Mouse (Mus musculus): ENCODE data around the gene Slc35e1.

Gene Slc35e1

DNA sequence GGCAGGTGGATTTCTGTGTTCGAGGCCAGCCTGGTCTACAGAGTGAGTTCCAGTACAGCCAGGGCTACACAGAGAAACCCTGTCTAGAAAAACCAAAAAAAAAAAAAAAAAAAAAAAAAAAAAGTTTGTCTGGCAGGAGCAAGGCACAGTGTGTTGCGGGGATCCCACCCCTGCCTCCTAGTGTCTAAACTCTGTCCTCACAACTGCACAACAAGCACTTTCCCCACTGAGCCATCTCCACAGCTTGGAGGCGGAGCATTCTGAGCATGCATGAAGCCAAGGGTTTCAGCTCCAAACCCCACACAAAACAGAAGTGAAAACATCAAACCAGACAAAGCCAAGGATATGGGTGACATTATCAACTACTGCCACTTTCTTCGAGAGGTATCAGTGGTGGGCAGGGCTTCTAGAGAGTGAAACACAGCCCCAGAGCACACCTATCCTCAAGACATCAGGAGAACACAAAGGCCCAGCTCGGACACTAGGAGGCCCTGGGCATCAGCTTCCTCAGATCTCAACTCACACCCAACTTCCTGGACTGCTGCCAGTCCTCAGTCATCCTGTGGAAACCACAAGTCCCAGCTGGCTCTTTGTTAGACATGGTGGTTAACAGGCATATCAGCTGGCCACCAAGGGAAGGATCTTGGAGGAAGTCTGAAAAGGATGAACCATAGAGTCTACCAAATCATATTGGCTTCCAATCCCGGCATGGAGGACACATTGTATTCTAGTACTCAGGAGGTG, 6.8 kb downstream of the Slc35e1 start:
- DNase-seq = no peak

DNA sequence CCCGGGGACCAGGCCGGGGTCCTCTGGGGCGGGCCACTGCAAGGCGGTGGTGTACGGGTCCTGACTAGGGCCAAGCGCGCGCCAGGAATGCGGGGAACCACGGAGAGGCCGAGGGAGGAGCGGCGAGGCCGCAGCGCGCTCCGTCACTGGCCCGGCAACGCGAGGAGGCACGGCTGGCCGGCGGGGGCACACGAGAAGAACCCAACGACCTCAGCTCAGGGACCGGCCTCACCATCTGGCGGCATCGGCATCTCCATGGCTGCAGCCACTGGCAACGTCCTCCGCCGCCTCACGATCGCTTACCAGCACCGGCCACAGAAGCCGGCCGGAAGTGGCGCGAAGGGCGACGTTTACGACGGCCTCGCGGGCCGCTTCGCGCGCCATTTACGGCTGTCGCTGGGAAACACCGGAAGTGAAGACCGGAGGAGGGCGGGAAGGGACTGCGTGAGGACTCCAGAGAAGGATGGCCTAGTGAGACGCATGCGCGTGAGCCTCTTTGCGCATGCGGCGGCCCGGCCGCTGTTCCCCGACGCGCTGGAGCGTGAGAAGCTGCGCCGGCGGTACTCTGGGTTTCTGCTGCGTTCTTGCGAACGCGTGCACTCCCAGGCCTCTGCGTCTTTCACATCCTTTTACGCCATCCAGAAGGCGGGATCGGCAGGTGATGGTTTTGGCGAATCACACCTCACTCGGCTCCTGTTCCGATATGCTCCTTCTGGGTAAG, 17.4 kb downstream of the Slc35e1 start, which contains the start of gene Cherp:
Gene Cherp (minus strand): TSS at position 401 of the 721 bp plus-strand sequence.
- DNase-seq = peak; percentile 97

DNA sequence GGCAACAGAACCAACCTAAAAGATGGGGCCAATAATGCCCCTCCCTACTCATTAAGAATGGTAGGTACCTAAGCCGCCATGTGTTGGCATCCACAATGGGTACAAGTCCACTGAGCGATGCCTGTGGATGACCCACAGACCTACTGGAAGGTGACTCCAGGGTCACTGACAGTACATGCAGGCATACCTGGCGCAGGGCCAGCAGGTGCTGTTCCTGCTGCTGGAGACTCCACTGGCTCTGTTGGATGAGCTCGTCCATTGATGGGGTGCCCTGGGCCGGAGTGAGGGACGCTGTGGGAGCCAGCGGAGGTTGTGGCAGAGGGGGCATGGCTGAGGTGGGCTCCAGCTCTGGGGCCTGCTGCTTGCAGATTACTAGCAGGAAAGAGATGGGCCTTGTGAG, 21.7 kb downstream of the Slc35e1 start:
- no peak for DNase-seq

DNA sequence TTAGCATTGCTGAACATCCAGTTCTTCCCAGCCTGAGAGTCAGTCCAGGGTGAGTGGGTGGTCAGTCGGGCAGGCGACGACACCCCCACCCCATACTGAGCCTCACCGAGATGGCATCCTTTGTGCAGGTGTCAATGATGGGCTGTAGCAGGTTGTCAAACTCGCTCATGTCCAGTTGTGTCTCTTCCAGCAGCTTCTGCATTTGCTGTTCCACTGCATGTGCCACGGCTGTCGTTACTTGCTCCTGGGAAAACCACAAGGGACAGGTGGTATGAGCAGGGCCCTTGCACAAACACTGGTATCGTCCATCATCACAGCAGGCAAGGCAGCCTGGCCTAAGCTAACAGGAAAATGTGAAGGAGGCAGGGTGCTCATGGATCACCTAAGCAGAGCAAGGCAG, 22.4 kb downstream of the Slc35e1 start:
- DNase-seq = no peak

DNA sequence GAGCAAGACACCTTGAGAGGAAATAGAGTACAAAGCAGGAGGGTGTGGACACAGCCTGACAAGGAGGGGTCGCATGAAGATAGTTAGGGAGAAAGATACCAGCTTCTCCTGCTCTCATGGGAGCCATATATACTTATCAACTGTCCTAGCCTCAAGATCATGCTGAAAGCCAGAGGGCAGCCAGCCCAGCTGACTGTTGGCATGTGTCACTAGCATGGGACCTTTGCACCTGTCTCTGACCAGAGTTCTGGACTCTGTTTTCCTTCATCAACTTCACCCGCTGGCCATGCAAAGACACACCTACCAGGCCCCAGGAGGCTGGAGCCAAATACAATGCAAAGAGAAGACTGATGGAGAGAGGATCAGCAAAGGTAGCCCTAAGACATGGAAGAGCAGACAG, 23.2 kb downstream of the Slc35e1 start:
- DNase-seq = no peak

DNA sequence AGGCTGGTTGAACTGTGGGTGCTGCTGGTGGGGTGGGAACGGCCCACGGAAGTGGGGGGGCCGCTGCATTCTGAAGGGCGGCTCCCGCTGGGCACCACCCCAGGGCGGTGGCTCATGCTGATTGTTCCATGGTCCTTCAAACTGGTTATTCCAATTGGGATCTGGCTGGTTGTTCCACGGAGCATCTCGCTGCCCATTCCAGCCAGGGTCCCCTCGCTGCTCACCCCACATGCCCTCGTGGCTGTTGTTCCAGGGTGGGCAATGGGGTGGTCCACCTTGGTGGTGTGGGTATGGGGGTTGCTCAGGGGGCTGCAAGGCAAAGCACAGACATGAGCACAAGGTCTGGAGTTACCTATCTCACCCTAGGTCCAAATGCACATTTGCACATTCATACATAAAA, 28.2 kb downstream of the Slc35e1 start:
- DNase-seq = no peak

DNA sequence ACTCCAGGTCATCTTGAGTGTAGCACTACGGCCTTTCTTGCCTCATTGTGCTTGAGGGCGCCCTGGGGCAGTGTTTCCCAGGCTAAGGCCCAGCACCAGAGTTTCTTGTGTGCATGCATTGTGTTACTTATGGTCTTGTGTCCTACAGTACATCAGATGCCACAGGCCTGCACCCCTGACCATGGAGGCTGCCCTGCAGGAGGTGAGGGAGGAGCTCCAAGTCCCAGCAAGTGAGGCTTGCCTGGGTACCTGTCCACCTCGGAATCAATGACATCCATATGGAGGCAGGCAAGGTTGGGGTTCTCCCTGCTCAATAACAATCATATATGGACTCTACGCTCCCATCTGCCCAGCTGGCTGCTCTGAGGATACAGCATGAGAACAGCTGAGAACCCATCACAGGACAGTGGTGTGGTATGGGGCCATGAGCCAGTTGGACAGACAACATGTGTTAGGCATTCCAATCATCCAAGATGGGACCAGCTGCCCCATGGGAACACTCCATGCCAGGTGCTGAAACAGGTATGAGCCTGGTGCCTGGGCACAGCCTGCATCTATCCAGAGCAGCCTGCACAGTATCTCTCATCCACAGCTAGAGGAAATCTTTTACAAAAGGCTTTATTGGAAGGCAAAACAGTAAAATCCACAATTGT, 32.4 kb downstream of the Slc35e1 start:
- DNase-seq = no peak

DNA sequence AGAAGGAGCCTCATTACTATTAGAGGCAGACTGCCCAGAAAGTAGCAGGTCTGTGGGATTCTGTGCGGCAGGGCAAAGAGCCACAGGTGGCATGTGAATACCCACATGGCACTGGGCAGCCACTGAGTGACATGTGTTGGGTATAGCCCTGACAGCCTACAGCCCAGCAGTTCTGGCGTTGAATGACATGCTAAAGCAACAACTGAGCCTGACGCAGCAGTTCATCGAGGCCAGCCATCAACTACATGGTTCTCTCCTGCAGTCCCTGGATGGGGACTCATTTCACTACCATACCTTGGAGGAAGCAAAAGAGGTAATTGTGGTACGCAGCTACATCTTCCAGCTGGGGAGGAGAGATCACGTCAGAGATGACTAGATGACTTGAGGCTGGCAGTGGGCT, 34.0 kb downstream of the Slc35e1 start:
- DNase-seq = no peak

DNA sequence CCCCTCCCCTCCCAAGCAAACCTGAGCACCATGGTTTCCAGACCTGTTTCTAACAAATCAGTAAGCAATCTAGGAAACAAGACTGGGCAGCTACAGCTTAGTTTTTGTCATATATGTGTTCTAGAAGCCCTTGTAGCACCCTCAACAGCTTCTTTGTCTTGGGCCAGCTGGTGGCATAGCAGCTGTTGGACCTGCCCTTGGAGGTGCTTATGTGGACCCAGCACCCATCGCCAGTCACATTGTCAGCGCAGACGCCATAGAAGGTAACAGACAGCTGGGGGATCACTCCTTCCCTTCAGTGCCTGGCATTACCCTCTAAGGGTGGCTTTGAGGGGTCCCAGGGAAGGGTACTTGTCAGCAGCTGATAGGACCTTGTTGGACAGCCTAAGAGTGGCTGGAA, 34.6 kb downstream of the Slc35e1 start:
- DNase-seq = no peak

DNA sequence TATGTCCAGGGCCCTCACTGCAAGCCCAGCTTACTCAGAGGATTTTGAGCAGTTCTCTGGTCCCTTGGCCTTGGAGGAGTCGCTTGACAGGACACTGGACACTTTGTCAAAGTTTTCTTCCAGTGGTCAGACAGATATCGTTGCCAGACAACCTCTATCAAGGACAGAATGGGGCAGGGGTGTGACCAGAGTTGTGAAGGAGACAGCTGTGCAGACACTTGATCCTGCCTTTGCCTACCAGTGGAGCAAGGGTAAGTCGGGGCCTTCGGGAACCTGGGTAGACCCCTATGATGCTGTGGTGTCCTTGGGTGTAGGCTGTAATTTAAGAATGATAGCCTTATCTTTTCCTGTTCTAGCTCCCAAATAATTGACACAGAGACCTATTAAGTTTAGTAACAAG, 37.1 kb downstream of the Slc35e1 start:
- DNase-seq = no peak

DNA sequence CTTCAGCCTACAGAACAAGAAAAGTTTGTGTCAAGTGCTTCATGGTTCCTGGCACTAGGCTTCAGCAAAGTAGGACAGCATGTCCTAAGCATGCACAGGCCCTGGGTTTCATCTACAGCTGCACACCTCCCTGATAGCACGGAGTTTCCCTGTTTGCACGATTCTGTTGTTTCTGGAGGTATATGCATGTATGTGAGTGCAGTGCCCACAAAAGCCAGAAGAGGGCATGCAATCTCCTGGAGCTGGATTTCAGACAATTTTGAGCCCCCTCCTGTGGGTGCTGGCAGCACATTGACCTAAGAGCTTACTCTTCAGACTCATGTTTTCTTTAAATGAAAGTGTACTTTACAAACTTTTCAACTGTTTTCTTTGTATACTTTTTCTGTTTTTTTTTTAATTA, 38.5 kb downstream of the Slc35e1 start:
- no peak for DNase-seq

DNA sequence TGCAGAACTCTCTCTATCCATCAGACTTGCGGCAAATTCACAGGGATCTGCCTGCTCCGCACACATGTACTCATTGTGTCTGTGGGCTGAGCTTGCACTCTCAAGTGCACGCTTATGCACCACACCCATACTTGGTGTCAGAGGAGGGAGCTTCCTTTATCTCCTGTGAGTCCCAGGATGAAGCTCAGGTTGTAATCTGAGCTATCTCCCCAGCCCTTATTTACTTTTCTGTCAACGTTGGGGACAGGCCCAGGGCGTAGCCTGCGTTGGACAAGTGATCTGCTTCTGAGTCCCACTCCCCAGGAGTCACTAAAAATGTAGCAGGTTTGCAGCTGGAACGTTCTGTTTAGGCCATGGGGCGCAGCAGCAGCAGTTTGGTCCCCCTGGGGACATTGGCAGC, 40.9 kb downstream of the Slc35e1 start:
- DNase-seq = no peak

DNA sequence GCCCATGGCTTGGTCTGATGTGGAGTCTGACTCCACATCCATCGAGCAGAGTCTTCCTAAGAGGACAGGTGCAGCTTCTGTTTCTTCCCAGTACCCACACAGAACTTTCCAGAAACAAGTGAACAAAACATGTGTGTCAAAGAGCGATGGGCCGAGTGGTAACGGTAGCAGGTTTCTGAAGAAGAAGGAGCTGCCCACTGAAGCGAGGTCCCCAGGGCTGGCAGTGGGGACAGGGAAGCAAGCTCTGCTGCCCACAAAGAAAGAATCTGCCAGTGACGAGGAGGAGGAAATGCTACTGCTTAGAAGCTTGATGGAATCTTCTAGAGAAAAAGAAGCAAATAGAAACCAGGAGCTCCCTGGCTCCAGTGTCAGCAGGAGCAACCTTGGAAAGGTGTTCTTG, 47.3 kb downstream of the Slc35e1 start:
- no peak for DNase-seq

DNA sequence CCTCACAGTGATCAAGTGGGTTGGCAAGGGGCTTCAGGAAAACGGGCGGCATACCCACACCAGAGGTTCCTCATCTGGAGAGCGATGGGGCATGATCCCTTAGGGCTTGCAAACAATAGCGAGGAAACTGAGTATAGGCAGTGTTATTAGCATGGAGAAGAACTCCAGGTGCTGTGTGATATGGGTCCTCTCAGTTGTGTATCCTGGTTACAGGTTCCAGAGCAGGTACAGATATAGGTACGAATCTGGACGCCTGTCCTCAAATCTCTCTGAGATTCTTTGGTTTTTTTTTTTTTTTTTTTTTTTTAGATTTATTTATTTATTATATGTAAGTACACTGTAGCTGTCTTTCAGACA, 48.4 kb downstream of the Slc35e1 start:
- no peak for DNase-seq

DNA sequence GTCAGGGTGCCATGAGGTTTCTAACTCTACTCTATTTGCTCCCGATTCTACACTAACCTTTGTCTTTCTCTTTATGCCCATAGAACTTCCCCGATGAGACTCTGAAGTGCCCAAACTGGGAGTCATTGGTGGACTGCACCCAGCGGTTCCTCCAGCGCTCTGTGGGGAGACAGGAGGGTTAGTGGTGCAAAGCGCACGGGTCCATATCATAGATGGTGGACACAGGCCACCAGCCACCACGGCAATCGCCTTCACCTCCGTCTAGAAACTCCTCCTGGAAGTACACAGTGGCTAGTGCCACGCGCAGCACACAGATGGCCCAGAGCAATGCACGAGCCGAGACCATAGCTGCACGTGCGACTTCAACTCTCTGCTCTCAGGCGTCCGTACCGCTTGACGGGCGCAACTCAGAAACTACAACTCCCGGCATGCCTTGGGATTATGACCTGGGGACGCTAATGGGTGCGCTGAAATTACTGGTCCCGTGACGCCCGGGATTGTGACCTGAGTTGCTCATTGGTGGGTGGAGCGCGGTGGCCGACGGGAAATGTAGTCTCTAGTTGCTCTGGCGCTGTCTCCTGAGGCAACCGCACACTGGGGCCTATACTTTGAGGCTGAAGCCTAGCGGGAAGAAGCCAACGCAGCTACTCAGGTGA, 48.9 kb downstream of the Slc35e1 start, which contains the start of the genes Calr3 and 1700030K09Rik:
Gene Calr3 (minus strand): TSS at position 533 of the 656 bp plus-strand sequence.
Gene 1700030K09Rik (plus strand): TSS at position 543 of the 656 bp plus-strand sequence.
- peak; percentile 99 for DNase-seq

DNA sequence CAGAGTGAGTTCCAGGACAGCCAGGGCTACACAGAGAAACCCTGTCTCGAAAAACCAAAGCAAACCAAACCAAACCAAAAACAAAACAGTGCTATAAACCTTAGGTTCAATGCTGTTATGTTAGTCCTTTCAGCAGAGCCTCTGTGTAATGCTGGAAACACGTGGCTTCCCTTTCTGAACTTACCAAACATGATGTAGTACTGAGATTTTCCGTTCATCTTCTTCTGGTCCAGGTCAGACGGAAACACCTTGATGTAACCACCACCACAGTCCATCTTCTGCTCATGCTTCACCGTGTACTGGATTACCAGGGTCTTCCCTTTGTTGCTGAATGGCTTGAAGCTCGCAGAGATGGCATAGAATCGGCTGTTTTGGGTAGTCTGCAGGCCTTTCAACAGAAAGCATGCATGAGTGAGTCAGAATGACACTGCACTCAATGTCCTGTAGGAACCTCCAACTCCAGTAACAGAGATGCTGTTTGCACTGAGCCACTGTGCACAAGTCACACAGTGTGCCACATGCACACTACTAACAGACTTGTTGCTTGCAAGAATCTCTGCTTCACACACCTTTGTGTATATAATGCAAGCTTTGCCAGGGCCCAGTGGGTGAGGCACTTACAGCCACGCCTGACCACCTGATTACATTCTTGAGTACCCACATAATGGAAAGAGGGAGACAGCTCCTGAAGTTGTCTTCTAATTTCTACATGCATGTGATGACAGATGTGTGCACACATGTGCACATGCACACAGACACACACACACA, 54.0 kb downstream of the Slc35e1 start:
- DNase-seq = no peak

DNA sequence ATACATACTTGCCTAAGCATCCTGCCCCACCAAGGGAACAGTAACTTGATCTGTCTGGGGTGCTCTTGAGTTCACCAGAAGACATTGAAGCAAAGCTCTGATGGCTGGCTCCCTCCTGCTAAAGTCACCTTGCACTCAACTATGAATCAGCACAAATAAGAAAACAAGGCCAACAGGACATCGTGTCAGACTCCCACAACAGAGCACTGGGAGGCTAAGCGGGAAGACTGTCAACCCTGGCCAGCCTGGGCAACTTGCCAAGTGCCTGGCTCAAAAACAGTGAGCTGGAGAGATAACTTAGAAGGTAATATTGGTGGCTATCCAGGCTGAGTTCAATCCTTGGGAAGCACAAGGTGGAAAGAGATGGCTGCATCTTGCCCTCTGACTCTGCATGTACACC, 57.5 kb downstream of the Slc35e1 start:
- DNase-seq = no peak
